In the genomic region with DNA sequence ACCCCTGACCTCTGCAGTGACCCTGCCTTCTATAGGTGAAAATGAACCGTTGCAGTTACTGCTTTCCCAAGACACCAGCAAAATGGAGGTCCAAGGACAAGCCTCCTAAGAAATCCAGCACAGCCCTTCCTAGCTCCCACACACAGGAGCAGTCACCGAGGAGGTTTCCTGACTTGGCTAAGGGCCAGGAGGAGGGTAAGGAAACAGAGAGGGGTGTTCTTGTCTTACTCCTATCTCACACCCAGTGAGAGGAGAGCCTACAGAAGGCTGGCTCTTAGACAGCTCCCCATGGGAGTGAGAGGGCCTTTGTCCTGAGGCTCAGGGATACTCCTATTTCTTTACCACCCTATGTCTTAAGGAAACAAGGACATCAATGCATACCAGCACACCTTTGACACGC, we compare ENCODE assay signal across 12 mouse cellular contexts.
DNase-seq lines count a peak whose midpoint lies in the region; ATAC-seq and TF ChIP-seq lines count a peak whose summit lies in the region.
"Had no signal": no experiment of that assay in that cellular context is flagged by ENCODE, and none has a peak within 500 bp of the region (broad histone marks: within the 10 kb centered on the region; RNA-seq: fewer than 3 reads in every experiment).

No protein-coding gene starts in this region.

- H3K4me2 ChIP-seq in hindbrain, embryonic 15.5 days: no peak overlapping the region

- peak; percentile 27; the same call in 1 of the 2 replicates for ATAC-seq in hindbrain, embryonic 15.5 days (ENCODE audit: low FRiP score, low read depth)
- ATAC-seq: liver, postnatal 0 days had no signal

- H3K27me3 ChIP-seq in heart, adult 2 months (ENCODE audit: control insufficient read depth, insufficient read depth, low read length): no peaks in the 10 kb centered on the region
- H3K27me3 ChIP-seq in hindbrain, embryonic 15.5 days: no peaks in the 10 kb centered on the region
- H3K27me3 ChIP-seq in thymus, adult 2 months (ENCODE audit: control insufficient read depth, insufficient read depth, low read length): no peaks in the 10 kb centered on the region

- H3K4me1 ChIP-seq in heart, adult 2 months (ENCODE audit: control insufficient read depth, insufficient read depth, low read length): peaks cover 7% of the 10 kb centered on the region
- H3K4me1 ChIP-seq in brown adipose tissue, adult 24 weeks (ENCODE audit: control insufficient read depth, insufficient read depth, insufficient read length, low read length): peaks cover 10% of the 10 kb centered on the region
- H3K4me1 ChIP-seq in hindbrain, embryonic 15.5 days (replicated peaks): peaks cover 7% of the 10 kb centered on the region; the same call in 1 of the 2 replicates
- no peaks in the 10 kb centered on the region for H3K4me1 ChIP-seq in thymus, adult 2 months (replicated peaks; ENCODE audit: control insufficient read depth, insufficient read depth, low read length)

- 39% methylated on average over 3 of the region's 3 CpGs for WGBS in heart, adult 2 months
- WGBS in hindbrain, embryonic 15.5 days: 67% methylated on average over 3 of the region's 3 CpGs
- WGBS in thymus, adult 2 months: 87% methylated on average over 3 of the region's 3 CpGs

- TF ChIP-seq EP300 in heart, adult 2 months (IDR thresholded peaks at IDR 0.05; ENCODE audit: insufficient read depth, low read depth, low read length): no peak

- no peaks in the 10 kb centered on the region for H3K36me3 ChIP-seq in heart, adult 2 months (ENCODE audit: control insufficient read depth, insufficient read depth, low read length)
- no peaks in the 10 kb centered on the region for H3K36me3 ChIP-seq in hindbrain, embryonic 15.5 days
- no peaks in the 10 kb centered on the region for H3K36me3 ChIP-seq in thymus, adult 2 months (ENCODE audit: control insufficient read depth, insufficient read depth, low read length)

- H3K4me3 ChIP-seq in heart, adult 2 months: no peak overlapping the region
- no peak overlapping the region for H3K4me3 ChIP-seq in layer of hippocampus, adult 2 months
- no peak overlapping the region for H3K4me3 ChIP-seq in brown adipose tissue, adult 24 weeks (ENCODE audit: insufficient read depth, low read depth, low read length)
- H3K4me3 ChIP-seq in hindbrain, embryonic 15.5 days: no peak overlapping the region
- no peak overlapping the region for H3K4me3 ChIP-seq in thymus, adult 2 months (ENCODE audit: control insufficient read depth, insufficient read depth, low read length)

- peak in 1 of 2 experiments; percentile 28 for DNase-seq in heart, adult 2 months
- DNase-seq in heart, postnatal 36 days: no peak
- no peak for DNase-seq in layer of hippocampus, adult 2 months (ENCODE audit: low spot score in 2 of 2)
- DNase-seq in layer of hippocampus, postnatal 36 days: no peak
- DNase-seq in urinary bladder, postnatal 14 days (ENCODE audit: low spot score): no peak
- DNase-seq in thymus, adult 2 months: no peak
- DNase-seq: B cell, adult 2 months; cerebellum, adult 9-11 months; liver, postnatal 0 days; right cerebral cortex, adult 18-20 months had no signal

- no peak for TF ChIP-seq POLR2A in heart, adult 2 months (IDR thresholded peaks at IDR 0.05; ENCODE audit: insufficient read depth, low read depth, low read length)
- no peak for TF ChIP-seq POLR2A in thymus, adult 2 months (IDR thresholded peaks at IDR 0.05; ENCODE audit: control insufficient read depth, extremely low read depth, insufficient read depth, low read length, poor library complexity)

- H3K9me3 ChIP-seq in hindbrain, embryonic 15.5 days: no peaks in the 10 kb centered on the region

- H3K9ac ChIP-seq in heart, adult 2 months (ENCODE audit: low read depth, low read length): no peak overlapping the region
- H3K9ac ChIP-seq in hindbrain, embryonic 15.5 days: no peak overlapping the region
- H3K9ac ChIP-seq: liver, postnatal 0 days had no signal

- peak overlapping the region; percentile 74 for H3K27ac ChIP-seq in heart, adult 2 months
- H3K27ac ChIP-seq in layer of hippocampus, adult 2 months: peak overlapping the region; percentile 87
- peak overlapping the region; percentile 72 for H3K27ac ChIP-seq in brown adipose tissue, adult 24 weeks (replicated peaks; ENCODE audit: low read depth, low read length)
- no peak overlapping the region for H3K27ac ChIP-seq in hindbrain, embryonic 15.5 days (replicated peaks)
- no peak overlapping the region for H3K27ac ChIP-seq in thymus, adult 2 months (ENCODE audit: control insufficient read depth, insufficient read depth, low read length)

- TF ChIP-seq CTCF in heart, adult 2 months (IDR thresholded peaks at IDR 0.05): no peak
- no peak for TF ChIP-seq CTCF in layer of hippocampus, adult 2 months (conservative IDR thresholded peaks at IDR 0.05)
- TF ChIP-seq CTCF in thymus, adult 2 months (IDR thresholded peaks at IDR 0.05; ENCODE audit: borderline replicate concordance, control insufficient read depth, extremely low read depth, insufficient read depth, low read length, poor library complexity): no peak

- intact Hi-C loops in heart, adult 2 months (cut with DNase I): no loop called here
- intact Hi-C loops in heart, postnatal 36 days (cut with DNase I): no loop called here

- no peaks in the 10 kb centered on the region for H3K79me2 ChIP-seq in heart, adult 2 months (replicated peaks; ENCODE audit: control insufficient read depth, insufficient read depth, low read length)

Comparison
In these comparisons a context has a peak if more than half of its experiments do, and no peak if none do; other contexts are left out.
1. H3K27ac ChIP-seq: peak in heart, adult 2 months (single experiment), layer of hippocampus, adult 2 months (single experiment) and brown adipose tissue, adult 24 weeks (single experiment); none in hindbrain, embryonic 15.5 days (single experiment) and thymus, adult 2 months (single experiment).